13 mouse cellular contexts compared by ENCODE assay signal in the genomic region with DNA sequence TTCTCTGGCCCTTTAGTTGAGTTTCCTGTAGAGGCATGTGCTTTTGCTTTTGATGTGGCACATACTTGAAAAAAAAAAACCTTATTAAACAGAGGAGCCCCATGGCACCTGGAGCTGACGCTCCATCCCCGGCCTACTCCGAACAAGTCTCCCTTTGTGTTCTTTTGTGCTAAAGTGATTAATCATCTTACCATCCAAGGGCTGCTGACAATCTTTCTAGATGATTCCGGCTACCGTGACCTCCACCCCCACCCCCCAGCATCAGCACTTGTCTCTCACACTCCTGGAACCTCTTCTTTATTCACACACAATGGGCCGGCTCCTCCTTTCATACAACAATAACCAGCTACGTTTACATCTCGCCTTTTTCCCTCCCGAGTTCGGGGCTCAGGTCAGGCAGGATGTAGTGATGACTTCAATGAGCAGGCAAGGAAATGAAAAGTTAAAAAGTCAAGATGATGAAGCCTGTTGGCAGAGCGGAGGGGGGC.
DNase-seq lines count a peak whose midpoint lies in the region; ATAC-seq and TF ChIP-seq lines count a peak whose summit lies in the region.
"Had no signal": no experiment of that assay in that cellular context is flagged by ENCODE, and none has a peak within 500 bp of the region (broad histone marks: within the 10 kb centered on the region; RNA-seq: fewer than 3 reads in every experiment).

No protein-coding gene starts in this region.

- no peak overlapping the region for H3K9ac ChIP-seq in hindbrain, postnatal 0 days (replicated peaks; ENCODE audit: low read length)
- H3K9ac ChIP-seq: embryonic facial prominence, embryonic 15.5 days had no signal

- H3K4me2 ChIP-seq in hindbrain, postnatal 0 days (ENCODE audit: low read depth, low read length): no peak overlapping the region
- H3K4me2 ChIP-seq: embryonic facial prominence, embryonic 15.5 days had no signal

- WGBS in hindbrain, embryonic 10.5 days: 16% methylated on average over 11 of the region's 11 CpGs
- 31% methylated on average over 11 of the region's 11 CpGs for WGBS in hindbrain, postnatal 0 days
- WGBS in embryonic facial prominence, embryonic 10.5 days: 34% methylated on average over 11 of the region's 11 CpGs

- TF ChIP-seq CTCF in hindbrain, postnatal 0 days (IDR thresholded peaks at IDR 0.05; ENCODE audit: low read depth): no peak

- no peaks in the 10 kb centered on the region for H3K9me3 ChIP-seq in hindbrain, embryonic 10.5 days
- H3K9me3 ChIP-seq in hindbrain, postnatal 0 days (ENCODE audit: low read length): no peaks in the 10 kb centered on the region
- no peaks in the 10 kb centered on the region for H3K9me3 ChIP-seq in embryonic facial prominence, embryonic 10.5 days
- H3K9me3 ChIP-seq: embryonic facial prominence, embryonic 15.5 days had no signal

- H3K27ac ChIP-seq in hindbrain, embryonic 10.5 days: peak overlapping the region; percentile 84
- H3K27ac ChIP-seq in hindbrain, postnatal 0 days: no peak overlapping the region
- H3K27ac ChIP-seq in embryonic facial prominence, embryonic 10.5 days (replicated peaks): no peak overlapping the region
- H3K27ac ChIP-seq: embryonic facial prominence, embryonic 15.5 days had no signal

- no peak overlapping the region for H3K4me3 ChIP-seq in hindbrain, embryonic 10.5 days
- H3K4me3 ChIP-seq in hindbrain, postnatal 0 days (ENCODE audit: low read length): no peak overlapping the region
- no peak overlapping the region for H3K4me3 ChIP-seq in embryonic facial prominence, embryonic 10.5 days
- H3K4me3 ChIP-seq: embryonic facial prominence, embryonic 15.5 days had no signal

- peaks cover 84% of the 10 kb centered on the region for H3K4me1 ChIP-seq in hindbrain, embryonic 10.5 days (replicated peaks)
- peaks cover 3% of the 10 kb centered on the region; the same call in 1 of the 2 replicates for H3K4me1 ChIP-seq in hindbrain, postnatal 0 days (ENCODE audit: insufficient read depth, low read length)
- H3K4me1 ChIP-seq in embryonic facial prominence, embryonic 10.5 days: peaks cover 68% of the 10 kb centered on the region

- intact Hi-C loops in left cerebral cortex, postnatal 14 days (cut with DNase I): no loop called here

- no peaks in the 10 kb centered on the region for H3K36me3 ChIP-seq in hindbrain, embryonic 10.5 days
- H3K36me3 ChIP-seq in hindbrain, postnatal 0 days (ENCODE audit: insufficient read depth, low read length): no peaks in the 10 kb centered on the region
- H3K36me3 ChIP-seq in embryonic facial prominence, embryonic 10.5 days (replicated peaks): no peaks in the 10 kb centered on the region
- H3K36me3 ChIP-seq: embryonic facial prominence, embryonic 15.5 days had no signal

- no peak for ATAC-seq in hindbrain, postnatal 0 days
- ATAC-seq in CD4-positive, CD25-positive, alpha-beta regulatory T cell, adult 4 months: peak; percentile 61

- no peaks in the 10 kb centered on the region for H3K27me3 ChIP-seq in hindbrain, embryonic 10.5 days (ENCODE audit: insufficient read depth, poor library complexity, severe bottlenecking)
- no peaks in the 10 kb centered on the region for H3K27me3 ChIP-seq in hindbrain, postnatal 0 days (ENCODE audit: insufficient read depth, low read length)
- H3K27me3 ChIP-seq in embryonic facial prominence, embryonic 10.5 days (replicated peaks; ENCODE audit: low read depth, poor library complexity, severe bottlenecking): no peaks in the 10 kb centered on the region
- H3K27me3 ChIP-seq: embryonic facial prominence, embryonic 15.5 days had no signal

- peak; percentile 71 for DNase-seq in hindbrain, embryonic 10.5 days (ENCODE audit: low spot score)
- DNase-seq in hindbrain, postnatal 0 days (ENCODE audit: low spot score): no peak
- DNase-seq in embryonic facial prominence, embryonic 10.5 days (ENCODE audit: low spot score): peak; percentile 41
- DNase-seq in mesoderm, embryonic 11.5 days (ENCODE audit: low read depth, low spot score): peak; percentile 62
- no peak for DNase-seq in left cerebral cortex, postnatal 14 days (ENCODE audit: low spot score in 2 of 2)
- DNase-seq in adrenal gland, postnatal 14 days: no peak
- no peak for DNase-seq in kidney, postnatal 14 days
- DNase-seq: adrenal gland, adult 2 months; cerebellum, adult 11-12 months; kidney, adult 18-20 months; left cerebral cortex, postnatal 4 days had no signal

Comparison
In these comparisons a context has a peak if more than half of its experiments do, and no peak if none do; other contexts are left out.
1. DNase-seq: peak in hindbrain, embryonic 10.5 days (single experiment), embryonic facial prominence, embryonic 10.5 days (single experiment) and mesoderm, embryonic 11.5 days (single experiment); none in hindbrain, postnatal 0 days (single experiment), left cerebral cortex, postnatal 14 days (0 of 2), adrenal gland, postnatal 14 days (single experiment) and kidney, postnatal 14 days (single experiment).